Mouse (Mus musculus) fibroblast of lung, adult 2 months (primary cell): ENCODE measurements around the gene Ankrd6.

ENCODE experiments used
- DNase-seq: peaks from one replicate; pipeline ENCODE4 v3.0.0-alpha.2; 2011; ENCODE audit warnings: low read depth

Gene Ankrd6

GRCm38 (mm10) chr4:32905381-32905780 lies 45.3 kb downstream of the Ankrd6 start:
- DNase-seq, result no peak

- DNase-seq, result no peak
Measured at GRCm38 (mm10) chr4:32903826-32904225, 46.8 kb downstream of the Ankrd6 start.

- DNase-seq, result no peak
Measured at GRCm38 (mm10) chr4:32899051-32899450, 51.6 kb downstream of the Ankrd6 start.

- no peak for DNase-seq
Measured at GRCm38 (mm10) chr4:32891341-32891740, 59.3 kb downstream of the Ankrd6 start.

- no peak for DNase-seq
Measured at GRCm38 (mm10) chr4:32890735-32891098, 59.9 kb downstream of the Ankrd6 start.

- no peak for DNase-seq
Measured at GRCm38 (mm10) chr4:32889996-32890734, 60.5 kb downstream of the Ankrd6 start.

GRCm38 (mm10) chr4:32889246-32889645 lies 61.4 kb downstream of the Ankrd6 start:
- DNase-seq, result no peak

GRCm38 (mm10) chr4:32886479-32886878 lies 64.2 kb downstream of the Ankrd6 start:
- no peak for DNase-seq

GRCm38 (mm10) chr4:32884599-32884998 lies 66.0 kb downstream of the Ankrd6 start:
- no peak for DNase-seq

GRCm38 (mm10) chr4:32881001-32881400 lies 69.6 kb downstream of the Ankrd6 start:
- no peak for DNase-seq

GRCm38 (mm10) chr4:32874669-32875068 lies 76.0 kb downstream of the Ankrd6 start:
- DNase-seq, result no peak

GRCm38 (mm10) chr4:32872189-32872749 lies 78.4 kb downstream of the Ankrd6 start:
- no peak for DNase-seq

GRCm38 (mm10) chr4:32869370-32869769 lies 81.3 kb downstream of the Ankrd6 start:
- DNase-seq, result no peak

- DNase-seq, result no peak
Measured at GRCm38 (mm10) chr4:32868858-32869257, 81.8 kb downstream of the Ankrd6 start.

GRCm38 (mm10) chr4:32868437-32868836 lies 82.2 kb downstream of the Ankrd6 start:
- no peak for DNase-seq

- no peak for DNase-seq
Measured at GRCm38 (mm10) chr4:32867460-32867859, 83.2 kb downstream of the Ankrd6 start.

GRCm38 (mm10) chr4:32864867-32865242 lies 85.8 kb downstream of the Ankrd6 start:
- DNase-seq, result no peak

- DNase-seq, result no peak
Measured at GRCm38 (mm10) chr4:32864131-32864866, 86.3 kb downstream of the Ankrd6 start.

- no peak for DNase-seq
Measured at GRCm38 (mm10) chr4:32863447-32864130, 87.1 kb downstream of the Ankrd6 start.

GRCm38 (mm10) chr4:32862751-32863446 lies 87.7 kb downstream of the Ankrd6 start:
- no peak for DNase-seq

GRCm38 (mm10) chr4:32862011-32862750 lies 88.5 kb downstream of the Ankrd6 start:
- DNase-seq, result no peak
